Mouse (Mus musculus): Measurements from ENCODE around the gene Hist2h2aa1.
A peak's percentile ranks its signal among the peaks of the same experiment; 100 is the strongest.
"Not testable (repeated sequence)": the region's sequence is repeated elsewhere in the genome, so short reads cannot be mapped to it uniquely, and the experiment has no call there.

The Hist2h2aa1 gene

DNA sequence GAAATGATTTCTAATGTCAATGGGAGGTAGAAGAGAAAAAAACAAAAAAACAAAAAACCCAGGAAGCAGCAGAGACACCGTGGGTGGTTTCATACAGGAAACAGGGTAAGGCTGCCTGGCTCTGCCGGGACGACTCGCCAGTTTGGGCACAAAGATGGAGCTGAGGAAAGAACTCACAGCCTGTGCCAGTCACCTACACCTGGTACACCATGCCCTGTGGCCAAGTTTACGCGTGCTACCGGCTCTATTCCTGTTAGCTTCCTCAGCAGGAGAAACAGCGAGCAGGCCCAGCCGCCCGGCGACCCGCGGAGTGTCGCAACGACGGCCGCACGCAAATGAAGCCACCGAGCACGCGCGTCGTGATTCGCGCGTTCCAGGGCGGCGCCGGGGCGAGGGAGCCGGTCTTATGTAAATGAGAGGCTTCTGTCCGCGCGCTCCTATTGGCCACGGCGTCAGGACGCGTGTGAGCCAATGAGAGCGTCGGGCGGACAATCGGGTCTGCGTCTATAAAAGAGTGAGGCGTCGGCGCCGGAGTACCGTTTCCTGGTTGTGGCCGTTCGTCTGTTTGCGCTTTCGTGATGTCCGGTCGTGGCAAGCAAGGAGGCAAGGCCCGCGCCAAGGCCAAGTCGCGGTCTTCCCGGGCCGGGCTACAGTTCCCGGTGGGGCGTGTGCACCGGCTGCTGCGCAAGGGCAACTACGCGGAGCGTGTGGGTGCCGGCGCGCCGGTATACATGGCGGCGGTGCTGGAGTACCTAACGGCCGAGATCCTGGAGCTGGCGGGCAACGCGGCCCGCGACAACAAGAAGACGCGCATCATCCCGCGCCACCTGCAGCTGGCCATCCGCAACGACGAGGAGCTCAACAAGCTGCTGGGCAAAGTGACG is at the start of gene Hist2h2aa1:
Gene Hist2h2aa1 (plus strand): TSS at position 495 of the 884 bp plus-strand sequence.
- not testable (repeated sequence) for DNase-seq (ENCODE audit: low read depth)

DNA sequence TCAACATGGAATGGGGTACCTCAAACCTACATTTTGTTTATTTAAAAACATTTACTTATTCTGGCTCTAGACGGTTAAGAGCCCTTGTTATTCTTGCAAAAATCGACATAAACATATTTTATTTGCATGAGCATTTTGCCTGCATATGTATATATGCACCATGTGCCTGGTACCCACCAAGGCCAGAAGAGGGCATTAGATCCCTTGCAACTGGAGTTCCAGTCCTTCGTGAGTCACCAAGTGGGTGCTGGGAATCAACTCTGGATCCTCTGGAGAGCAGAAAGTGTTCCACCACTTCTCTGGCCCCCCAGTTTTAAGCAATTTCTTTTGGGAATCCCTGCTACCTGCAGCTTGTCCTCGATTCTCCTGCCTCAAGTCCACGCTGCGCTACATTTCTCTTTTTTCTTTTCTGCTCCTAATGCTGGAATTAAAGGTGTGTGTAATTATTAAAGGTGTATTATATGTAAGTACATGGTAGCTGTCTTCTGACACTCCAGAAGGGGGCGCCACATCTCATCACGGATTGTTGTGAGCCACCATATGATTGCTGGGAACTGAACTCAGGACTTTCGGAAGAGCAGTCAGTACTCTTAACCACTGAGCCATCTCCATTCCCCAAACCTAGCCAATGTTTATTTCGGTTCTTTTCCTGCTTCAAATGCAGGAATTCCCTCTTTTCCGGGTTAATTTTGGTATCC is 49.5 kb upstream of the Hist2h2aa1 start:
- DNase-seq (ENCODE audit: low read depth) = no peak

DNA sequence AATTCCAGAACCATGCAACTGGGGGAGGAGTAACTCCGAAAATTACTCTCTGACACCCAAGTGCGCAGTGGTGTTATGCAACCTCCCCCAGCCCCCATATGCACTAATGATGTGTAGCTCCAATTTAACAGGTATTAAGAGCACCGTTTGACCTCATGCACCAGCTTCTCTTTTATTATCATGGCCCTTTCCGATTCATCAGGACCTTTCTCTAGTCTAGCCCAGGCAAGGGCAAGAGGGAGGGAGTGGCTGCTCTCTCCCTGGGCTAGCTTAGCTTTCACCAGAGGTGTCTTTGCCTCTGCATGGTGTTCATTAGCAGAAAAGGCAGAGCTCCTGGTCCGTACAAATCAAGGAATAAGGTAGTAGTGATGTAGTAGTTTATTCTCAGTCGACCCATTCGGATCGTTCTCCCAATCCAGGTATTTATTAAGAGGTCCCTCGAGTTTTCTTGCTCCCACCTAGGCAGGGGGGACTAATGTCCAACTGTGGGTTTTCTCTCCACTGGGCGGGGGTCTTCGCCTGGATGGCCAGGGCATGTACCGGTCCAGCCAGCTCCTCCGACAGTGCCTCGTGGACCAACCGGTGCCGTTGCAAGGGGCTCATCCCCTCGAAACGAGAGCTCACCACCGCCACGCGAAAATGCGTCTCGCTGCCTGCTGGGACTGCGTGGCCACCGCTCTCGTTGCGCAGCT is 48.7 kb upstream of the Hist2h2aa1 start:
- DNase-seq (ENCODE audit: low read depth) = no peak

DNA sequence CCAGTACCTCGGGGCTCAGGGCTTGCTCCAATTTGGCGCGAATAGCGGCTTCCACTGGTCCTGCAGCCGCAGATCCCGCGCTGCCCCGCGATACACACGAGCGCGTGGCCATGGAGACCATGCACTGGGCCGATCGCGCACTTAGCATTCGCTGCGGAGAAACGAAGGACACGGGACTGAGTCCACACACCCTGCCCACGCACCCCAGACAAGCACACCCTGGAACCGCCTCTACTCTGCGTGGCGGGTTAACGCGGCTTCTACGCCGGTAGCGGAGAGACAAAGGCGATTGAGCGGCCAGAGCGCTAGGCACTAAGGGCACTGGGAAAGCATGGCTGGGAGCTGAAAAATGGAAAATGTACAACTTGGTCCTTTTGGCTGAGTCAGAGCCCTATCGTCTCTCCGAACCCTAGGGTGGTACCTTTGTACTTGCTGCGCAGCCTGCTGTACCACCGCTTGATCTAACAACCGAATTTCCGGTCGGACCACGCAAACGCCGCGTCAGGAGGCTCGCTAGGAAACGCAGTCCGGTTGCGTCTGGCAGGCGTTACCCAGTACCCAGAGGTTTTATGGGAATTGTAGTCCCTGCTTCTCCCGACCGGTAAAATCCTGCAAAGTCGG is 48.1 kb upstream of the Hist2h2aa1 start:
- DNase-seq (ENCODE audit: low read depth) = peak; percentile 75

DNA sequence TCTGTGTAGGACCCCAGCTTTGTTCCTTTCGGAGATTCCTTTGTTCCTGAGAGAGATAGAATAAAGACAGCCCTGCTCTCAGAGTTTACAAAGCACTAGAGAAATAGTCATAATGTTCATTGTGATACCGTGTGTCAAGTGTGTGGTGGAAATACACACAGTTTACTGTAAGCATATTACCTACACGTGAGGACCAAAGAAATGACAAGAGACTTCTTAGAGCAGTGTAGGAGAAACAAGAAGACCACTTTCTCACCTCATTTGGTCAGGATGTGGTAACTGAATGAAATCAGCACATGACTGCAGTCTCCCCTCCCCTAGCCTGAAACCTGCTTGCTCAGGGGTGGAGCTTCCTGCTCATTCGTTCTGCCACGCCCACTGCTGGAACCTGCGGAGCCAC is 47.1 kb upstream of the Hist2h2aa1 start:
- DNase-seq (ENCODE audit: low read depth) = no peak

DNA sequence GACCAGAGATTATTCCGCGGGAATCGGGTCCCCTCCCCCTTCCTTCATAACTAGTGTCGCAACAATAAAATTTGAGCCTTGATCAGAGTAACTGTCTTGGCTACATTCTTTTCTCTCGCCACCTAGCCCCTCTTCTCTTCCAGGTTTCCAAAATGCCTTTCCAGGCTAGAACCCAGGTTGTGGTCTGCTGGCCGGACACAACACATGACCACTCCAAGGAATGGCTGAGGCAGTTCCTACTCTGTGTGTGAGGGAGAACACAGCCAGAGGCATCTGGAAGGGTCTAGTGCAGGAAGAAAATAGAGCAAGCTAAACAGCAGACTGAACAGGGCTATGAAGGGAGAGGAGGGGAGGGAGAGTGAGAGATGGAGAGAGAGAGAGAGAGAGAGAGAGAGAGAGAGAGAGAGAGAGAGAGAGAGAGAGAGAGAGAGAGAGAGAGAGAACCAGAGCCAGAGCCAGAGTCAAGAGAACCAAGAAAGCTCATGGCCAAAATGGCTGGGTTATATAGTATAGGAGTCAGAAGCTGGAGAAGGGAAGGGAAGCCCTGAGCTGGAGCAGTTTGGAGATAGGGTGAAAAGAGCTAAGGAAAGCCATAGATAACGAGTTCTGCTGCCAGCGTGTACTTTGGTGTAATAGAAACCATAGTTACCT is 46.6 kb upstream of the Hist2h2aa1 start:
- DNase-seq (ENCODE audit: low read depth) = not testable (repeated sequence)

DNA sequence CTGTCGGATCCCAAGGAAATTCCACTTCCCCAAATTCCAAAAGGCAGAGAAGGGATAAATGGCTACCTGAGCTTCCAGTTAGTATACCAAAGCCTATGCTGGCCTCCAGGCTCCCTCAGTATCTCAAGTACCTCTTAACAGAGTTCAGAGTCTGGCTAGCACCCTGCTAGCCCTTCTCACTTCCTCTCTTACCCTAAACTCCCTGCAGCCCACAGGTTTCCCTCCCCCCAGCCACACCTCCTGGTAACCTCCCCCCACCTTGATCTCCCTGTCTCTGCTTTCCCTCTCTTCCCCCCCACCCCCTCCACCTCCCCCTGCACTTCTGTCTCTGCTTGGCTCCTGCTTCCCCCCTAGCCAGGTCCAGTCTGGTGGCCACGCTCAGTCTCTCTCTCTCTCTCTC is 45.6 kb upstream of the Hist2h2aa1 start:
- no peak for DNase-seq (ENCODE audit: low read depth)

DNA sequence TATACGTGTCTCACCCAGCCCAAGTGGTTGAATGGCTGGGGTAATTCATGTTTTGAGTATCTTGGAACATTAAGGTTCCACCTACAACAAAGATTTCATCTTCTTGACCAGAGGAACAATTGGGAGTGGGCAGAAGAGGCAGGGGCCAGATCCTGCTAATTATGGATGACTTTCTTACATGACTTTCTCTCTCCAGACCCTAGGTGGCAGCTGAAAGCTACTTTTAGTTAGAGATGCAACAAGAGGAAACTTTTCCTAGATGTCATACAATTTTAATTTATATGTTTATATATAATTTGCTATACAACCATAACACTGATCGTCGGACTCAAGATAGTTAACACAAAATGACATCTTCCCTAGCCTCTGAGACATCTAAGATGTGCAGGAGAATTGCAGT is 37.5 kb upstream of the Hist2h2aa1 start:
- no peak for DNase-seq (ENCODE audit: low read depth)

DNA sequence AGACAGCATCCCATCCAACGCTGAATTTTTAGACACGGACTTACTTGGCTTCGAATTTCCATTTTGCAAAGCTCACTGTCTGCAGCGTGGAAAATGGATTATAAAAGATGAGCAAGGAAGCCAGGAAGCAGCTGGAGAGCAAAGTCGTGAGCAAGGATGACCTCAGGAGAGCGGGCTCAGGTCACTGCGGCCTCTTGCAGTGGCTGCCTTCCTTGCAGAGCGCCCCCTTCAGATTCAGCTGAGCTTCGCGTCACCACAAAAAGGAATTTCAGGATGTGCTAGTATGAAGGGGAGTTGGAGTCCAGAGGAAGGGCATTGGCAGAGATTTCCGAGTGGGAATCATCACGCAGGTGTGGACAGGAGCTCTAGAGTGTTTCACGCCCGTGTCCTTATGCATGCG is 36.1 kb upstream of the Hist2h2aa1 start:
- no peak for DNase-seq (ENCODE audit: low read depth)

DNA sequence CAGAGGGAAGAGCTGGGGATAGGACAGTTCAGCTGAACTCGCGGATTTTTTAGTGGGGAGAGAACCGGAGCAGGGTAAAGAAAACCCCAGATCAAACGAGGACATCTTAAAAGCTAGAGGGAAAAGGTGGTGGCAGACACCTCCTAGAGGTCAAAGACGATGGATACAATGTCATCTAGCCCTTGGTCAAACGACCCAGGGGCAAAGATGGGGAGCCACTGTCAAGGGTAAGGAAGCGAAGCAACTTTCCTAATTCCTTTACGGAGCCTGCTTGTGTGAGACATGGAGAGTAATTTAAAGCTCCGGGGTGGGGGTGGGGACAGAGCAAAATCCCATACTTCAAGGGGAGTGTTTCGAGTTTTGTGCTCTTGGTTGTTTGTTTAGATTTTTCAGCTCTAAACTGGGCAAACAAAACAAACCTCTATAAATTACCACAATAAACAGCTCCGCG is 26.1 kb upstream of the Hist2h2aa1 start:
- no peak for DNase-seq (ENCODE audit: low read depth)

DNA sequence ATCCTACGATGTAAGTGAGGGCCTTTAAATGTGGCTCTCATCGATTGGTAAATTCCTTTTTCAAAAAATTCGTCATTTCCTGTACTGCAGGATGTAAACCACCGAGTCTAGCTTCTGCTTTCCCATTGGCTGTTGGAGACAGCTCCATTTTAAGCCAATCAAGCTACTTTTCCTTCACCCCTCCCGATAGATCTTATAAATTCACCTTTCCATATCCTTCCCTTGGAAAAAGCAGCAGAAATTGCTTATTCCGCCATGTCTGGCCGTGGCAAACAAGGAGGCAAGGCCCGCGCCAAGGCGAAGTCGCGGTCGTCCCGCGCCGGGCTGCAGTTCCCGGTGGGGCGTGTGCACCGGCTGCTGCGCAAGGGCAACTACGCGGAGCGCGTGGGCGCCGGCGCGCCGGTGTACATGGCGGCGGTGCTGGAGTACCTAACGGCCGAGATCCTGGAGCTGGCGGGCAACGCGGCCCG is 25.6 kb upstream of the Hist2h2aa1 start, which contains the start of the genes Bola1 and Hist2h2ab:
Gene Bola1 (minus strand): TSS at position 49 of the 470 bp plus-strand sequence.
Gene Hist2h2ab (plus strand): TSS at position 205 of the 470 bp plus-strand sequence.
- peak; percentile 74 for DNase-seq (ENCODE audit: low read depth)

DNA sequence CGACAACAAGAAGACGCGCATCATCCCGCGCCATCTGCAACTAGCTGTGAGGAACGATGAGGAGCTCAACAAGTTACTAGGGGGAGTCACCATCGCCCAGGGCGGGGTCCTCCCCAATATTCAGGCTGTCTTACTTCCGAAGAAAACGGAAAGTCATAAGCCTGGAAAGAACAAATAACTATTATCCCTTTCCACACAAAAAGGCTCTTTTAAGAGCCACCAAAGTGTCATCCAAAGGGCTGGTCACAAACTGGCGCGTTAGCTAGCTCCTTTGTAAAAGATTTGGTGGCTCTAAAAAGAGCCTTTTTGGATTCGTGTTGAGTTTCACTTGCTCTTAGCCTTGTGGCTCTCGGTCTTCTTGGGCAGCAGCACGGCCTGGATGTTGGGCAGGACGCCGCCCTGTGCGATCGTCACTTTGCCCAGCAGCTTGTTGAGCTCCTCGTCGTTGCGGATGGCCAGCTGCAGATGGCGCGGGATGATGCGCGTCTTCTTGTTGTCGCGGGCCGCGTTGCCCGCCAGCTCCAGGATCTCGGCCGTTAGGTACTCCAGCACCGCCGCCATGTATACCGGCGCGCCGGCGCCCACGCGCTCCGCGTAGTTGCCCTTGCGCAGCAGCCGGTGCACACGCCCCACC is 25.0 kb upstream of the Hist2h2aa1 start:
- not testable (repeated sequence) for DNase-seq (ENCODE audit: low read depth)

DNA sequence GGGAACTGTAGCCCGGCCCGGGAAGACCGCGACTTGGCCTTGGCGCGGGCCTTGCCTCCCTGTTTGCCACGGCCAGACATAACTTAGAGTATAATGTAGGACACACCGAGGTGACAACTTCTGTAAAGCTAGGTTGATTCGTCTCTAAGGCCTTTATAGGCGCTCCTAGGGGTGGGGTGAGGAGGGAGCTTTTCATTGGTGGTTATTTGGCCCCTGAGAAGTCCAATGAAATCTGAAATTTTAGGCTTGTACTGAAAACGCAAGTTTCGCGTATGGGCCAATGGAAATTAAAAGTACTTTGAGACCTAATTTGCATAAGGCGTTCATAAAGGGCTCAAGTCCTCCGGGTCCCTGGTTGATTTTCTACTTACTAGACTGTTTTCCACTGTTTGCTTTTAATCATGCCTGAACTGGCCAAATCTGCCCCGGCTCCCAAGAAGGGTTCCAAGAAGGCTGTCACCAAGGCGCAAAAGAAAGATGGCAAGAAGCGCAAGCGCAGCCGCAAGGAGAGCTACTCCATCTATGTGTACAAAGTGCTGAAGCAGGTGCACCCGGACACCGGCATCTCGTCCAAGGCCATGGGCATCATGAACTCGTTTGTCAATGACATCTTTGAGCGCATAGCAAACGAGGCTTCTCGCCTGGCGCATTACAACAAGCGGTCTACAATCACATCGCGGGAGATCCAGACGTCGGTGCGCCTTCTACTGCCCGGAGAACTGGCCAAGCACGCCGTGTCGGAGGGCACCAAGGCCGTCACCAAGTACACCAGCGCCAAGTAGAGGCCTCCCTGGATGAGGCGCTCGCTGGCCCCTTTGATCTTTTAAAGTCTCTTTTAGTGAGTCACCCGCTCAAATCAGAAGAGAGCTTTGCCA is 24.3 kb upstream of the Hist2h2aa1 start, which contains the start of the genes Hist2h2ac and Hist2h2be:
Gene Hist2h2ac (minus strand): TSS at position 116 of the 875 bp plus-strand sequence.
Gene Hist2h2be (plus strand): TSS at position 355 of the 875 bp plus-strand sequence.
- DNase-seq (ENCODE audit: low read depth) = peak; percentile 85

DNA sequence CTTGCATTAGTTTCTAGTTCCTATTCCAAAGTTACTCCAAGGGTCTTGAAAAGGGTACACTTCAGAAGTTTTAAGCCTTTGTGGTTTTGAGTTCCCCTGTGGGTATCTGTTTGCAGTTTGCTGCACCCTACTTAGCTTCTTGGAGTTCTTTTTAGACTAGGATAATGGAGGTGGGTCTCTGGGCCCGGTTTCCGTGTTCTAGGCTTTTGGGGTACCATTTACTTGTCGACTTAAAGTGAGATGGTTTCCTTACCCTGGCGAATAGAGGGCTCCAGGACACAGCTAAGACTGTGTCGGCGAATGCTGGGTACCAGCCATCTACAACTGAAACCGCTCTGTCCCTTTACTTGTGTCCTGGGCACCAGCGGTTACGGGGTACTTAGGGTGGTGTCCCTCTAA is 23.7 kb upstream of the Hist2h2aa1 start:
- DNase-seq (ENCODE audit: low read depth) = no peak

DNA sequence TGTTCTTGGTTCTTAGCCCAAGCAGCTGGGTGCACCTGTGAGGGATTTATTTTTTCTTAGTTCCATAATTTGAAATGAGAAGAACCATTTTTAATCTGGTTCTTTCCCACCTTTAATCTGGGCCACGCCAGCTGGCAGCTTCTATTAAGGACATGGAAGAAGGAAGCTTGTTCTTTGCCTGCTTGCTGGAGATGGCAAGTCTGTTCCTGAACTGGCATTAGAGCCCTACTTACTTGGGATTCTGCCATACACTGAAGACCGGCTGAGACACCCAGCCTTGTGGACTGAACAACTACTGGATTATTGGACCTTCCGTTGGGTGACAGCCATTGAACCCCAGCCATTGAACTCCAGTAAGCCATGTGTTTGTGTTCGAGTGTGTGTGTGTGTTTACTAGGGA is 22.5 kb upstream of the Hist2h2aa1 start:
- DNase-seq (ENCODE audit: low read depth) = no peak

DNA sequence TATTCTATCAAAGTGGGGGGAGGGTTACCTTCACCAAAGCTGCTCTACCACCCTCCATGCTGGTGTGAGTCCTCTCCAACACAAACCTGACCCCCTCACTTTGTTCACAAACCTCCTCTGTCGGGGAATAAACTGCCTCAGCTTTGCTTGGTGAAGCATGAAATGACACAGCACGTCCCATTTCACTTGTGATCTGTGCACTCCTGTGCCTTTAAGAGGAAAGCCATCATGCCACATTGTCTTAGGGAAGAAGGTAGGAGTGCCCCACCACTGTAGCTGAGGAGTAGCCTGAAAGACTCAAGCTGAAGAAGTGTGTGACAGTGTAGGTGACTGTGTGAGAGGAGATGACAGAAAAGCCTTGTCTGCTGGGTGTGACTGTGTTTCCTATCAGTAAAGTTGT is 19.9 kb upstream of the Hist2h2aa1 start:
- DNase-seq (ENCODE audit: low read depth) = no peak

DNA sequence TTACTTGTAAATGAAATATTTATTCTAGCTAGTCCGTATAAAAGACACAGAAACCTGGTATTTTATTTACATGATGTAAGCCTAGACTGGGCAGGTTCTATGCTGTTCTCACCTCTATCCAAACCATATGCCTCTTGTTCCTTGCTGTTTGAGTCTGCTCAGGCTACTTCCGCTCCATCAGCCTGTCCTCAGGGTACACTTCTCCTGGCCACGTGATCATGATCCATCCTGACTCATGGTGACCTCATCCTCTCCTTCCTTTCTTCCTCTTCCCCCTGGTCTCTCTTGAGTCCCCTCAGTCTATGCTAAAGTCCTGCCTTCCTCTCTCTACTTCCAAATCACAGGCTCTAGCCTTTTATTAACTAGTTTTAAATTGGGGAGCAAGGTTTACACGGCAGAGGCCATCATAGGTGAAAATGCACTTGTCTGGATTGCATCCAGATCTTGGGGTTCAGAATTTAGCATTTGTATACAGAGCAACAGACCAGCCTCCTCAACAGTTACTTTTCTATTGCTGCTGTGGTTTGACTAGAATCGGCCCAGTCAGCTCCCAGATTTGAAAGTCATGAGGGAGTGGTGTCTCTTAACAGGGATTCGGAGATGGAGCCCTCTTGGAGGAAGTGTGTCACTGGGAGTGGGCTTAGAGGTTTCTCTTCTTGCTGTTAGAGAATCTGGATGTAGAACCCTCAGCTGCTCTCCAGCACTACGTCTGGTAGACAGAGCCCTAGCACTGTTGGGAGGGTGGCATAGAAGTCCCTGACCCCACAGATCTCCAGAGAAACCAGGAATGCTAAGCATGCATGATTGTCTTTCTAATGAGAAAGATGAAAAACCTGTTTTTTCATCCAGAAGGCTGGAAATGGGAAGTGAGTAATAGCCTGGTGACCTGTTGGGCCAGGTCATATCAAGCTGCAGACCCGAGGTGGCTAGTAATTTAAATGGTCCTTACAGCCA is 18.3 kb upstream of the Hist2h2aa1 start:
- DNase-seq (ENCODE audit: low read depth) = peak; percentile 23

DNA sequence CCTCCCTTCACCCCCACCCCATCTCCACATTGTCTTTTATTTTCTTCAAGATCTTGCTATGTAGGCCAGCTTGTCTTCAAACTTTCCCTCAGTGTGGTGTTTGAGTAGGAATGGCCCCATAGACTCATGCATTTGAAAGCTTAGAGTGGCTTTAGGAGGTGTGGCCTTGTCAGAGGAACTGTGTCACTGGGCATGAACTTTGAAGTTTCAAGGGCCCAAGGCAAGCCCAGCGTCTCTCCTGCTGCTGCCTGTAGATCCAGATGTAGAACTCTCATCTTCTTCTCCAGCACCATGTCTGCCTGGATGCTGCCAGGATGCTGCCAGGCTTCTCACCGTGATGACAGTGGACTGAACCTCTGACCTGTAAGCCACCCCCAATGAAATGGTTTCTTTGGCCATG is 16.5 kb upstream of the Hist2h2aa1 start:
- DNase-seq (ENCODE audit: low read depth) = no peak

Data from fibroblast of lung, adult 2 months (primary cell).